Mouse (Mus musculus) liver, adult 2 months (tissue): ENCODE measurements around the gene Zdhhc14.

ENCODE experiments used
- CTCF ChIP-seq: fragments of 200-500 bp; IDR thresholded peaks from 2 replicates; pipeline ENCODE4 v1.5.1; 2011; ENCODE audit warnings: low read depth, low read length, control low read depth
- POLR2A ChIP-seq: fragments of 200-500 bp; IDR thresholded peaks from 2 replicates; pipeline ENCODE4 v1.6.1; 2011; ENCODE audit warnings: low read length, control low read depth; ENCODE audit not compliant: insufficient read depth; ENCODE audit errors: extremely low read depth

GRCm38 (mm10) chr17:5467177-5467576, 25.2 kb upstream of the Zdhhc14 start:
- TF ChIP-seq CTCF (no peak), POLR2A (no peak)
